Mouse (Mus musculus) midbrain, embryonic 12.5 days (tissue): ENCODE results near the gene Unc80. TPM values are rescaled to one million over a fixed set of nuclear protein-coding genes. Genes with fewer than 3 reads are reported as not detected.

Experiments
- ATAC-seq: fragments of 200-750 bp; cut with Nextera tagmentation; 2 replicates; pipeline ENCODE4 v1.8.0; 2017; ENCODE audit warnings: low read depth, moderate TSS enrichment, moderate library complexity; ENCODE audit not compliant: low FRiP score
- H3K27ac ChIP-seq: fragments of 300-500 bp; sonication (generic); replicated peaks from 2 replicates; pipeline ENCODE4 v1.5.1; 2016; ENCODE audit warnings: mild to moderate bottlenecking
- H3K27me3 ChIP-seq: fragments of 300-500 bp; sonication (generic); 2 replicates; pipeline ENCODE4 v1.6.1; 2016; ENCODE audit warnings: mild to moderate bottlenecking
- H3K36me3 ChIP-seq: fragments of 300-500 bp; sonication (generic); 2 replicates; pipeline ENCODE4 v1.6.1; 2016
- H3K4me1 ChIP-seq: fragments of 300-500 bp; sonication (generic); 2 replicates; pipeline ENCODE4 v1.6.1; 2016
- H3K4me2 ChIP-seq: fragments of 300-500 bp; sonication (generic); replicated peaks from 2 replicates; pipeline ENCODE4 v1.6.1; 2016; ENCODE audit warnings: mild to moderate bottlenecking, moderate library complexity
- H3K4me3 ChIP-seq: fragments of 300-500 bp; sonication (generic); 2 replicates; pipeline ENCODE4 v1.5.1; 2016; ENCODE audit warnings: mild to moderate bottlenecking
- H3K9ac ChIP-seq: fragments of 300-500 bp; sonication (generic); replicated peaks from 2 replicates; pipeline ENCODE4 v1.6.1; 2016; ENCODE audit warnings: mild to moderate bottlenecking, moderate library complexity
- H3K9me3 ChIP-seq: fragments of 300-500 bp; sonication (generic); 2 replicates; pipeline ENCODE4 v1.6.1; 2016; ENCODE audit warnings: mild to moderate bottlenecking
- WGBS: fragments of 180-500 bp; shearing (Covaris S2); methylation state at CpG from one replicate; pipeline ENCODE4 v1.1.7; 2016; 5-methylcytosine and 5-hydroxymethylcytosine counted together
- polyA plus RNA-seq: library from polyadenylated mRNA; unstranded; fragments of >200 nt; fragmentation: Nextera tagmentation; extraction: Ambion mirVana; gene quantifications from 2 replicates; pipeline ENCODE4 v1.2.1, GENCODE M21; 2016

Unc80 gene
- polyA plus RNA-seq, result 1.1 and 2.0 TPM in 2 replicates

- Histone ChIP-seq H3K9ac (peak within 1 kb of the TSS; percentile 61), H3K9me3 (no peaks in the 10 kb centered on the region), H3K4me1 (peaks cover 5% of the 10 kb centered on the region; the same call in 1 of the 2 replicates), H3K36me3 (no peaks in the 10 kb centered on the region), H3K4me2 (peak within 1 kb of the TSS; percentile 76), H3K4me3 (peak within 1 kb of the TSS; percentile 65), H3K27ac (peak within 1 kb of the TSS; percentile 22; the same call in 1 of the 2 replicates), H3K27me3 (peaks cover 5% of the 10 kb centered on the region; the same call in 1 of the 2 replicates)
- under 1% methylated on average over 56 of the region's 83 CpGs for WGBS
- ATAC-seq, result peak; percentile 97
Measured at GRCm38 (mm10) chr1:66467821-66468703, at the start of gene Unc80. Unc80 (plus strand) TSS chr1:66468367.

GRCm38 (mm10) chr1:66426073-66426472, 42.1 kb upstream of the Unc80 start:
- Histone ChIP-seq H3K27ac (no peak overlapping the region), H3K9me3 (no peaks in the 10 kb centered on the region), H3K4me2 (no peak overlapping the region), H3K4me3 (no peak overlapping the region), H3K27me3 (no peaks in the 10 kb centered on the region), H3K4me1 (no peaks in the 10 kb centered on the region), H3K9ac (no peak overlapping the region), H3K36me3 (peaks cover 60% of the 10 kb centered on the region)
- ATAC-seq, result no peak
- 92% methylated on average over 5 of the region's 5 CpGs for WGBS

GRCm38 (mm10) chr1:66430962-66431361, 37.2 kb upstream of the Unc80 start:
- Histone ChIP-seq H3K4me2 (no peak overlapping the region), H3K4me3 (no peak overlapping the region), H3K27ac (no peak overlapping the region), H3K9me3 (no peaks in the 10 kb centered on the region), H3K4me1 (no peaks in the 10 kb centered on the region), H3K27me3 (no peaks in the 10 kb centered on the region), H3K9ac (no peak overlapping the region), H3K36me3 (peaks cover 44% of the 10 kb centered on the region)
- no peak for ATAC-seq

GRCm38 (mm10) chr1:66431472-66431871, 36.7 kb upstream of the Unc80 start:
- Histone ChIP-seq H3K4me2 (no peak overlapping the region), H3K9me3 (no peaks in the 10 kb centered on the region), H3K9ac (no peak overlapping the region), H3K27me3 (no peaks in the 10 kb centered on the region), H3K4me3 (no peak overlapping the region), H3K4me1 (no peaks in the 10 kb centered on the region), H3K27ac (no peak overlapping the region), H3K36me3 (peaks cover 42% of the 10 kb centered on the region)
- 88% methylated on average over 6 of the region's 6 CpGs for WGBS
- ATAC-seq, result no peak

GRCm38 (mm10) chr1:66438069-66438468, 30.1 kb upstream of the Unc80 start:
- Histone ChIP-seq H3K4me1 (no peaks in the 10 kb centered on the region), H3K27ac (no peak overlapping the region), H3K9ac (no peak overlapping the region), H3K27me3 (no peaks in the 10 kb centered on the region), H3K9me3 (no peaks in the 10 kb centered on the region), H3K4me3 (no peak overlapping the region), H3K36me3 (peaks cover 42% of the 10 kb centered on the region), H3K4me2 (no peak overlapping the region)
- WGBS, result 88% methylated on average over 2 of the region's 2 CpGs
- no peak for ATAC-seq

- H3K4me3 ChIP-seq, result no peak overlapping the region
- no peaks in the 10 kb centered on the region for H3K4me1 ChIP-seq
- ATAC-seq, result no peak
- no peak overlapping the region for H3K4me2 ChIP-seq
- no peak overlapping the region for H3K9ac ChIP-seq
- H3K27ac ChIP-seq, result no peak overlapping the region
- no peaks in the 10 kb centered on the region for H3K9me3 ChIP-seq
- no peaks in the 10 kb centered on the region for H3K27me3 ChIP-seq
- WGBS, result 85% methylated on average over 2 of the region's 2 CpGs
- H3K36me3 ChIP-seq, result peaks cover 34% of the 10 kb centered on the region
Measured at GRCm38 (mm10) chr1:66442922-66443321, 25.2 kb upstream of the Unc80 start.

- Histone ChIP-seq H3K4me1 (no peaks in the 10 kb centered on the region), H3K4me3 (no peak overlapping the region), H3K9me3 (no peaks in the 10 kb centered on the region), H3K4me2 (no peak overlapping the region), H3K27ac (no peak overlapping the region), H3K36me3 (no peaks in the 10 kb centered on the region), H3K9ac (no peak overlapping the region), H3K27me3 (no peaks in the 10 kb centered on the region)
- WGBS, result 75% methylated on average over 2 of the region's 2 CpGs
- ATAC-seq, result no peak
Measured at GRCm38 (mm10) chr1:66449471-66449870, 18.7 kb upstream of the Unc80 start.

GRCm38 (mm10) chr1:66456580-66456979, 11.6 kb upstream of the Unc80 start:
- Histone ChIP-seq H3K4me2 (no peak overlapping the region), H3K4me3 (no peak overlapping the region), H3K9ac (no peak overlapping the region), H3K27me3 (no peaks in the 10 kb centered on the region), H3K4me1 (no peaks in the 10 kb centered on the region), H3K27ac (no peak overlapping the region), H3K36me3 (no peaks in the 10 kb centered on the region), H3K9me3 (no peaks in the 10 kb centered on the region)
- WGBS, result 12% methylated on average over 2 of the region's 2 CpGs
- no peak; the same call in 1 of the 2 replicates for ATAC-seq

GRCm38 (mm10) chr1:66457747-66458146, 10.4 kb upstream of the Unc80 start:
- 79% methylated on average over 3 of the region's 3 CpGs for WGBS
- H3K9me3 ChIP-seq, result no peaks in the 10 kb centered on the region
- no peaks in the 10 kb centered on the region for H3K27me3 ChIP-seq
- ATAC-seq, result no peak
- no peak overlapping the region for H3K4me2 ChIP-seq
- H3K9ac ChIP-seq, result no peak overlapping the region
- H3K4me1 ChIP-seq, result no peaks in the 10 kb centered on the region
- H3K36me3 ChIP-seq, result no peaks in the 10 kb centered on the region
- H3K4me3 ChIP-seq, result no peak overlapping the region
- no peak overlapping the region for H3K27ac ChIP-seq

- no peak for ATAC-seq
Measured at GRCm38 (mm10) chr1:66459394-66459793, 8.8 kb upstream of the Unc80 start.

GRCm38 (mm10) chr1:66460850-66461249, 7.3 kb upstream of the Unc80 start:
- Histone ChIP-seq H3K27ac (no peak overlapping the region), H3K9me3 (no peaks in the 10 kb centered on the region), H3K4me3 (no peak overlapping the region), H3K4me1 (no peaks in the 10 kb centered on the region), H3K27me3 (no peaks in the 10 kb centered on the region), H3K9ac (no peak overlapping the region), H3K36me3 (no peaks in the 10 kb centered on the region), H3K4me2 (no peak overlapping the region)
- 86% methylated on average over 4 of the region's 4 CpGs for WGBS
- no peak for ATAC-seq

More at GRCm38 (mm10) chr1:66459394-66459793, 8.8 kb upstream of the Unc80 start:
- WGBS, result 80% methylated on average over 3 of the region's 3 CpGs
- H3K9ac ChIP-seq, result no peak overlapping the region
- H3K4me1 ChIP-seq, result no peaks in the 10 kb centered on the region
- H3K4me3 ChIP-seq, result no peak overlapping the region
- H3K4me2 ChIP-seq, result no peak overlapping the region
- H3K36me3 ChIP-seq, result no peaks in the 10 kb centered on the region
- H3K27ac ChIP-seq, result no peak overlapping the region
- H3K9me3 ChIP-seq, result no peaks in the 10 kb centered on the region
- H3K27me3 ChIP-seq, result no peaks in the 10 kb centered on the region

GRCm38 (mm10) chr1:66468704-66469020, 495 bp downstream of the Unc80 start:
- no peak; the same call in 1 of the 2 replicates for ATAC-seq
- WGBS, result 6% methylated on average over 3 of the region's 3 CpGs

More at GRCm38 (mm10) chr1:66468704-66469020, 495 bp downstream of the Unc80 start:
- peak overlapping the region; percentile 76 for H3K4me2 ChIP-seq
- H3K9ac ChIP-seq, result peak overlapping the region; percentile 61
- no peaks in the 10 kb centered on the region for H3K36me3 ChIP-seq
- H3K9me3 ChIP-seq, result no peaks in the 10 kb centered on the region
- H3K4me1 ChIP-seq, result peaks cover 5% of the 10 kb centered on the region; the same call in 1 of the 2 replicates
- H3K27ac ChIP-seq, result no peak overlapping the region
- peak overlapping the region; percentile 65 for H3K4me3 ChIP-seq
- H3K27me3 ChIP-seq, result peaks cover 8% of the 10 kb centered on the region; the same call in 1 of the 2 replicates
